Mouse (Mus musculus): ENCODE results near the gene Bcl6. TPM values are rescaled to one million over a fixed set of nuclear protein-coding genes. Genes with fewer than 3 reads are reported as not detected.

The Bcl6 gene
- total RNA-seq, 2 experiments from 2014 or later, result 31.9 to 36.6 TPM

- DNase-seq (ENCODE audit: low spot score in 2 of 2), result no peak
Observed at GRCm38 (mm10) chr16:23927301-23928114, 61.1 kb downstream of the Bcl6 start.

GRCm38 (mm10) chr16:23922906-23923305, 65.7 kb downstream of the Bcl6 start:
- DNase-seq (ENCODE audit: low spot score in 2 of 2), result no peak

GRCm38 (mm10) chr16:23921697-23922096, 67.0 kb downstream of the Bcl6 start:
- DNase-seq (ENCODE audit: low spot score in 2 of 2), result no peak

GRCm38 (mm10) chr16:23919418-23919817, 69.2 kb downstream of the Bcl6 start:
- DNase-seq (ENCODE audit: low spot score in 2 of 2), result no peak

Other genes starting within 250 kb of the Bcl6 start
- 100 to 1,000 TPM; 463 to 487 TPM for gene Sst, start 97.9 kb downstream of the Bcl6 start, total RNA-seq (2021)
- gene Rtp2, start 56.5 kb downstream of the Bcl6 start, total RNA-seq (2021), result 1 to 10 TPM in 1 of 2 experiments, under 1 TPM in 1; 0.82 to 1.1 TPM
- gene Gm37419, start 370 bp downstream of the Bcl6 start, total RNA-seq (2021), result not detected

All from layer of hippocampus, postnatal 10 days (tissue).